Mouse (Mus musculus): Measurements from ENCODE around the gene Rps6kb1. TPM values are rescaled to one million over a fixed set of nuclear protein-coding genes. Genes with fewer than 3 reads are reported as not detected.

Gene Rps6kb1
- total RNA-seq, 2 experiments from 2014 or later = 46.2 to 49.6 TPM

GRCm38 (mm10) chr11:86581943-86582542, 37.4 kb upstream of the Rps6kb1 start:
- intact Hi-C loops (cut with DNase I) = no loop called here
- DNase-seq (ENCODE audit: extremely low spot score in 1 of 2, low spot score in 2 of 2) = no peak

DNA sequence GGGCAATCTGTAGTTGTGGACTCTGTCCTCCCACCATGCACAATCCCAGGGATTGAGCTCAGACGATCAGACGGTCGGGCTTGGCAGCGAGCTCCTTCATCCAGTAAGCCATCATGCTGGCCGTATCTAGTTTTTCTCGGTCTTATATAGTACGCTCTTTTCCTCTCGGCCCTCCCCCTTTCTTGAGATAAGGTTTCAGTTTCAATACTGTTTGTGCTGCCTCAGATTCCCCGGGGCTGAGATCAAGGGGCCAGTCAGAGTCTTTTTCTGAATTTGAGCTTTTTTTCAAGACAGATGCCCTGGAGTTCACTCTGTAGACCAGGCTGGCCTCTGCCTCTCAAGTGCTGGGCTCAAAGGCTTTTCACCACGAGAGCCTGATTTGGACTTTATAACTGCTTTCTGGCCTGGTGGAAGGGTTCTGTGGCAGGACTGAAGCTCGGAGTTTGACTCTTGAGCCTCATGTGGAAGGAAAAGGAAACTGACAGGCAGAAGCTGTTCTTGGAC, 36.7 kb upstream of the Rps6kb1 start:
- DNase-seq (ENCODE audit: extremely low spot score in 1 of 2, low spot score in 2 of 2) = no peak
- intact Hi-C loops (cut with DNase I) = no loop called here

DNA sequence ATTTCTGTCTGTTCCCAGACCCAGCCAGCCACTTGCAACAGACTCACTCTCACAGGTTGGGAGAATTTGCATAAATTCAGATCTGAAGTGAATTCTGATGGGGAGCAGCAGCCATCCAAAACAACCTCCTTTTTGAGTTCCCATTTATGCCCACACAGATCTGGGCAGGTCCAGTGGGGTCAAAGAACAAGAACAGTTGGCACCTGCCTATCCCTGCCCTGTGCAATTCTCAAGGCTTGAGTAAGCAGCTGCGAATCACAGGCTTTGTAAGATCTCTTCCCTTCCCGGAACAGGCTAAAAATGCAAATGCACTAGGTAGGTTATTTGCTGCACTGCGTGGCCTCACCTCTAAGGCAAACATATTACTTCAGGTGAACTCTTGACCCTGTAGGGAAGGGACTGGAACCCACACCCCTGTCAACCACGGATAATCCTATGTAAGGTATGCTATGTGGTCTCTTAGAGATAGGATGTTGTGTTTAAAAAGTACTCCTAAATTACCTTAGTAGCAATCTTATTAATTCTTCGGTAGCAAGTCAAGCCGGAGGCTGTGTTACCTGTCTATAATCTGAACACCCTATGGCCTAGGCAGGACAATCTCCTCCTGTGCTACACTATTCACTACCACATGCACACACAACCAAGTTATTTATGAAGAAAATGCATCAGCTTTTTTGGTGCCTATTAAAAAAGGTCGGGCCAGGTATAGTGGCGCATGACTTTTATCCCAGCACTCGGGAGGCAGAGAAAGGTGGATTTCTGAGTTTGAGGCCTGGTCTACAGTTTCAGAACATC, 35.9 kb upstream of the Rps6kb1 start:
- intact Hi-C loops (cut with DNase I) = no loop called here
- no peak for DNase-seq (ENCODE audit: extremely low spot score in 1 of 2, low spot score in 2 of 2)

GRCm38 (mm10) chr11:86579731-86580318, 35.2 kb upstream of the Rps6kb1 start:
- intact Hi-C loops (cut with DNase I) = loop anchor here (10.0 kb wide), 1 partner anchor 435 kb away; no protein-coding TSS in a partner anchor
- no peak for DNase-seq (ENCODE audit: extremely low spot score in 1 of 2, low spot score in 2 of 2)

GRCm38 (mm10) chr11:86578809-86579730, 34.5 kb upstream of the Rps6kb1 start:
- intact Hi-C loops (cut with DNase I) = loop anchor here (10.0 kb wide), 1 partner anchor 436 kb away; no protein-coding TSS in a partner anchor

GRCm38 (mm10) chr11:86578106-86578808, 33.7 kb upstream of the Rps6kb1 start:
- intact Hi-C loops (cut with DNase I) = loop anchor here (10.0 kb wide), 1 partner anchor 437 kb away; no protein-coding TSS in a partner anchor
- DNase-seq (ENCODE audit: extremely low spot score in 1 of 2, low spot score in 2 of 2) = no peak

More at GRCm38 (mm10) chr11:86578809-86579730, 34.5 kb upstream of the Rps6kb1 start:
- DNase-seq (ENCODE audit: extremely low spot score in 1 of 2, low spot score in 2 of 2) = peak in 1 of 2 experiments; percentile 85

- intact Hi-C loops (cut with DNase I) = loop anchor here (10.0 kb wide), 1 partner anchor 438 kb away; no protein-coding TSS in a partner anchor
Observed at GRCm38 (mm10) chr11:86577231-86577630, 32.6 kb upstream of the Rps6kb1 start.

DNA sequence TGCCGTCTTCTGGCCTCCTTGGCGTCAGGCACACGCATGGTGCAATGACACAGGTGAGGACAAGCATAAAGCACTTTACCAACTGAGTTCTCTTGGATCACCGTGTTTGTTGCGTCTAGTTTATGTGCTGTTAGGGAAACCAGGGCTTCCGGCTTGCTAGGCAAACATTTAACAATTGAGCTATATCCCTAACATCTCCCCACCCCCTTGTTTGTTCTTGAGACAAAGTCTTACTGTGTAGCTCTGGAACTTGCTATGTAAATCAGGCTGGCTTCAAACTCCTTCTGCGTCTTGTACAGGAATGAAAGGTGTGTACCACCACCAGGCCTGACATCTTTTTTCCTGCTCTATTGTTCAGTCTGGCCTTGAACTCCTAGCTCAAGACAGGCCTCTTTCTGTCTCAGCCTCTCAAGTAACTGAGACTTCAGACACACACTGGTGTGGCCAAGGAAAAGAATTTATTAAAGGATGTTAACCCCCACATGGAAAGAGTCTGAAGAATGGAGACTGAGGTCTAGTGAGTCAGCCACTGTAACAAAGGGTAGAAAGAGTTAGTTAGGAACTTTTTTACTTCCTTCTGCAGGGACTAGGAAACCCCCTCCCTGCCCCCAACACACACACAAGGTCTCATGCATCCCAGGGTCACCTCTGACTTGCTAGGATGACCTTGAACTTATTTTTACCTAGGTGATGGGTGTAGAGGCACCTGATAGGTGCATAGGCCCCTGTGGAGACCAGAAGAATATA, 31.2 kb upstream of the Rps6kb1 start:
- no peak for DNase-seq (ENCODE audit: extremely low spot score in 1 of 2, low spot score in 2 of 2)
- intact Hi-C loops (cut with DNase I) = loop anchor here (10.0 kb wide), 1 partner anchor 439 kb away; no protein-coding TSS in a partner anchor

More at GRCm38 (mm10) chr11:86577231-86577630, 32.6 kb upstream of the Rps6kb1 start:
- peak in 1 of 2 experiments; percentile 61 for DNase-seq (ENCODE audit: extremely low spot score in 1 of 2, low spot score in 2 of 2)

GRCm38 (mm10) chr11:86574408-86574807, 29.8 kb upstream of the Rps6kb1 start:
- no peak for DNase-seq (ENCODE audit: extremely low spot score in 1 of 2, low spot score in 2 of 2)
- intact Hi-C loops (cut with DNase I) = loop anchor here (10.0 kb wide), 1 partner anchor 440 kb away; no protein-coding TSS in a partner anchor

DNA sequence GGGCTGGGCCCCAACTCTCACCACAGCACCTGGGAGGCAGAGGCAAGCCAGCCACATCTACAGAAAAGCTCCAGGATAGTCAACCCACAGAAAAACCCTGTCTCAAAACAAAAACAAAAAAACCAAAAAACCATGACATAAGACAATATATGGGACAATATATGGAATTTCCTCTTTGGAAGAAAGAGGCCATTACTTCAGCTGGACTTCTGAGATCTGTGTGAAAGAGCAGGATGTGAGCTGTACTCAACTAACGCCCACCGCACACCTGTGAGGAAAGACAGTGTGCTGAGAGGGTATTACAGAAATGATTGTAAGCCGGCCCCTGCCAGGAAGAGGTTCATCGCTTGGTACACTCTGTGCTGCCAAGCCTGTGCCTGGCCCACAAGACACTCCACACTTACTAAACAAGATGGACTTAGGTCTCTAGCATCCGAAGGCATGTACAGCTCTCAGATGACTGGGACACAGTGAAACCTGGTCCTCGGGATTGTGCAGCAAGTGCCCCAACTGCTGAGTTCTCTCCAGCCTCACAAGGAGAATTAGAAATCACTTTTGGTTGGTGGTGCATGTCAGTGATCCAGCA, 29.1 kb upstream of the Rps6kb1 start:
- intact Hi-C loops (cut with DNase I) = loop anchor here (10.0 kb wide), 1 partner anchor 441 kb away; no protein-coding TSS in a partner anchor
- DNase-seq (ENCODE audit: extremely low spot score in 1 of 2, low spot score in 2 of 2) = no peak

- DNase-seq (ENCODE audit: extremely low spot score in 1 of 2, low spot score in 2 of 2) = no peak
- intact Hi-C loops (cut with DNase I) = loop anchor here (10.0 kb wide), 1 partner anchor 442 kb away; no protein-coding TSS in a partner anchor
Observed at GRCm38 (mm10) chr11:86572623-86573022, 28.0 kb upstream of the Rps6kb1 start.

DNA sequence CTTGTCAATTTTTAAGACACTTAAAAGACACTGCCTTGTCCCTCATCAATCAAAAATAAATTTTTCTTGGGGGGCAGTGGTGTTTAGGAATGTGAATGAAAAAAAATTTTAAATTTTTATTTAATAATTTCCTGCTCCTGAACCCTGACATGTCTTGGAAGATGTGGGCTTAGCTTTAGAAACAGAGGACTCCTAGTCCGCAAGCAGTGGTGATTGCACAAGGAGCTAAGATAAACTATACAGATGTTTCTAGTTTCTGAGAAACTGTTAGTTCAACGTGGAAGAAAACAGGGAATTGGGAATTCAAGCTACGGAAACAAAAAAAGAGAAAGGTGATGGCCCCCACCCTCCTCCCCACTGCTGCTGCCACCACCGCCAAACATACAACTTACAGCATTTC, 27.3 kb upstream of the Rps6kb1 start:
- no peak for DNase-seq (ENCODE audit: extremely low spot score in 1 of 2, low spot score in 2 of 2)
- intact Hi-C loops (cut with DNase I) = loop anchor here (10.0 kb wide), 1 partner anchor 443 kb away; no protein-coding TSS in a partner anchor

DNA sequence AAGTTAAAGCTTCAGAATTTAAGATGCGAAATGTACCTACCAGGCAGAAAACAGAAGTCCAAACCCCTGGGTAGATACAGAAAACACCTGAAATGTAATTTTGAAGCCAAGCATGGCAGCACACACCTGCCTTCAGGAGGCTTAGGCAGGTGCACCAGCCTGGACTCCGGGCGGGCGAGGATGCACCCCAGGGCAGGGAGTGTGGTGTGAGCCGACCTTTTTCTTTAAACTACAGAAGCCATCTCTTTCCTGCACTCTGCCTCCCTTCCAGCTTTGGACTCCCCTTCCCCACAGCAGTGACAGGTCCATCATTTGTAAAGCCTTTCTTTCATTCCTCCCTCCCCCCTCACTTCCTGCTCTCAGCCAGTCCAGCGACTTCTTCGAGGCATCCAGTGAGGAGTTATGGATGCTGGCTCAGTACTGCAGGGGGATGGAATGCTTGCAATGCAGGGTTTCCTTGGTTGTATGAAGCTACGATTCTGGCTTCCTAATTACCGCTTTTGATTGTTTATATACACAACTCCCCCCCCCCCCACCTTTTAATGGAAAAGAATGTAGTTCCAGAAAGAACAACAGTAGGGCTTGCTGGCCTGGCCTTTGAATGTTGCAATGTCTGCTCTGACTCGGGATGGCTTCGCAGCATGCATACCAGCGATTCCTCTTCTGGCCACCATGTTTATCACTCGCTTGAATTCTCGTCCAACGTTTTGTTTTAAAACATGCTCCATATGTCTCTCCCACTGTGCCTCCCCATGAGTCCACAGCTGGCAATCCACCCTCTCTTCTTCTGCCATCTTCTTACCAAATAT, 26.6 kb upstream of the Rps6kb1 start:
- intact Hi-C loops (cut with DNase I) = loop anchor here (10.0 kb wide), 1 partner anchor 444 kb away; no protein-coding TSS in a partner anchor
- peak in 1 of 2 experiments; percentile 33 for DNase-seq (ENCODE audit: extremely low spot score in 1 of 2, low spot score in 2 of 2)

GRCm38 (mm10) chr11:86570261-86570746, 25.7 kb upstream of the Rps6kb1 start:
- intact Hi-C loops (cut with DNase I) = loop anchor here (10.0 kb wide), 1 partner anchor 444 kb away; no protein-coding TSS in a partner anchor
- no peak for DNase-seq (ENCODE audit: extremely low spot score in 1 of 2, low spot score in 2 of 2)

DNA sequence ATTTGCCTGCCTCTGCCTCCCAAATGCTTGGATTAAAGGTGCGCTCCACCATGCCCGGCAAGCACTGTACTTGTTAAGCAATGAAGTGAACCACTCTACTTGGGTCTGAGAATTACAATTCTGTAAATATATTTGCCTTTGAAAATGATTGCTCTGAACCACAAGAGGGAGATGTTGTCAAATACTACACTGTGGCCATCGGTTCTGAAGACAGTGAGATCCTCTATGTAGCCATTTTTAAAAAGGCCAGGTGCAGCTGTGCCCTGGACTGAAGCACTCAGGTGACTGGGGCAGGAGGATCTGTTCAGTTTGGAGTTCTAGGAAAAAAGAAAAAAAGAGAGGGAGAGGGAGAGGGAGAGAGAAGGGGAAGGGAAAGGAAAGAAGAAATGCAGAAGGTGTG, 23.8 kb upstream of the Rps6kb1 start:
- intact Hi-C loops (cut with DNase I) = loop anchor here (2.0 kb wide), 1 partner anchor 84 kb away; no protein-coding TSS in a partner anchor
- no peak for DNase-seq (ENCODE audit: extremely low spot score in 1 of 2, low spot score in 2 of 2)

Data from left cerebral cortex, postnatal 10 days (tissue).